Mouse (Mus musculus) C3H10T1/2 (cell line): ENCODE measurements around the gene Mks1. TPM values are rescaled to one million over a fixed set of nuclear protein-coding genes. Genes with fewer than 3 reads are reported as not detected.

Source experiments
- polyA plus RNA-seq, 2 experiments: library from polyadenylated mRNA; unstranded; fragments of >200 nt; fragmentation: generic; extraction: Trizol; gene quantifications; one replicate each; pipeline ENCODE4 v1.2.1; 2012; ENCODE audit warnings: missing spikeins in 2 of 2

Mks1 gene
- 1 to 10 TPM; 1.7 to 7.9 TPM for polyA plus RNA-seq

DNA sequence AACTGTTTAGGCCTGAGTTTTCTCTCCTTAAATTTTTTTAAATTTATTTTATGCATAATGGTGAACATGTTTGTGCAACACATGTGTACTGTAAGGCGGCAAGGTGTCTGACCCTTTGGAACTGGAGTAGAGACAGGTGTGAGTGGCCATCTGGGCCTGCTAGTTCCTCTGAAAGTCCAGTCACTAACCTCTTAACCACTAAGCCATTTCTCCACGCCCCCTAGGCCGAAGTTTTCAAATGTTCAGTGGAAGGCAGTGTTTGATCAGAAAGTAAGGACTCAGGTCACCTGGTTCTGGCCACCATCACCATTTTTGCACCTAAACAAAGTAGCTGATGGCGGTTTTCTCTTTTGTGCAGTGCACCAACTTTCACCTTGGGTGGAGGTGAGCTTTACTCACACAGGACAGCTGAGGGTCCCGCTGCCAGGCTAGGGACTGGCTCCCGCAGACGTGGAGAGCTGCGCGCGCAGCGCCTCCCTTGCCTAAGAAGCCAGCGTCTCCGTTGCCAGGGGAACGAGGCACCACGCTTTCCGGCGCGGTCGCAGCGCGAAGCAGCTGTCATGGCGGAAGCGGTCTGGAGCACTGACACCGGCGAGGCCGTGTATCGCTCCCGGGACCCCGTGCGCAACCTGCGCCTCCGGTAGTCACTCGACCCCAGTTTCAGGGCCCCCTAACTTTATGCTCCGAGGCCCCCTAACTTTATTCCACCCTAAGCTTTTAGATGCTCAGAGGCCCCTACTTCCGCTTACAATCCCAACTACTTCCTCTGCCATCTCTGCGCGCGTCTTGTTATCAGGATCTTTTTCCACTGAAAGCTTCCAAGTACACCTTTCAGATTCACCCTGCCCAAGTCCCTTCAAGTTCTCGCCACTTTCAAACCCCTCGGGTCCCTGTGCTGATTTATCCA is at the start of gene Mks1:
TSS of gene Mks1 (plus strand) at position 526 of the 907 bp plus-strand sequence.

DNA sequence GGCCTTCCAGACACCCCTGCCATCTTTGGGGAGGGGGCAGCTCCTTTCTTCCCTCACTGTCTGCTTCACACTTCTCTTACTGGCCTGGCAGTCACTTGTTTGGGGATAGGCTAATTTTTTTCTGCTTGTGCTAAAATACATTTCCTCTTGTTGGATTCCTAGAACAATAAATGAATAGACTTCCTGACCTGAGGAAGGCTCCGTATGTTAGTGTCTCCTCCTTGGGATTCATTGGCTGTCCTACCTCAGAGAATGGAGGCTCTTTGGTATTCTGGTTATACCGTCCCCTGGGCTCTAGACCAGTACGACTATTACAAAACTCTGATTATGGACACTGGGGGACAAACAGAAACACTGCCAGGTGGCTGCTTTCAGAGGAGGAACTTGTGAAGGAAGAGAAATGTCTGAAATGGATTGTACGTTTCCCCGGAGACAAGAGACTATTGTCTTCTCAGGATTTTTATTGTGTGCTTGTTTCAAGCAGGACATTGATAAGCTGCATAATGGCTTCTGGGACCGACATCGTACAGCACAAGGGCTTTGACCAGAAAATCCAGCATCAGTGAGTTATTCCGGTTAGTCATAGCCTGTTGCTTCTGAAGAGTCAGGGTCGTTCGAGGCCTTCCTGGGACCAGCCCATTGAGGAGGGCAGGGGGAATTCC is 24.6 kb upstream of the Mks1 start, which contains the start of gene Lpo:
TSS of gene Lpo (minus strand) at position 51 of the 662 bp plus-strand sequence.

GRCm38 (mm10) chr11:87875436-87875835 is 22.4 kb downstream of the Mks1 start, which contains the start of gene Epx:
TSS of gene Epx (minus strand) at chr11:87875536.

DNA sequence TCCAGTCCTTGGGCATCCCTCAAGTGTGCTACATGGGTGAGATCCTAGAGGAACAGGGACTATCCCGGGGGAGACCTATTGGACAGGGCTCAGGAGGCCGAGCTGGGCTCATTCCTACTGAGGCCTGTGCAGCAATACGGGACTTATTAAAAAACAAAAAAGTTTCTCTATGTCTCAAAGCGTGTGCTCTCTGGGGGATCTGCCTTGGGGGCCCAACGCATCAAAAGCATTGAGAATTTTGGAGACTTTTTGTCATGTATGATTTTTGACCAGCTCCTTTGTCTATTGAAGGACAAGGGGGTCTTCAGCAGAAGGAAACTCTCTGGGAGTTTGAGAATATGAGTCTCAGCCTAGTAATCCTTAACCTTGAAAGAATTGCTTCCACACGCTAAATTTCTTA is 39.2 kb downstream of the Mks1 start, which contains the start of gene Olfr462:
TSS of gene Olfr462 (minus strand) at position 101 of the 400 bp plus-strand sequence.

DNA sequence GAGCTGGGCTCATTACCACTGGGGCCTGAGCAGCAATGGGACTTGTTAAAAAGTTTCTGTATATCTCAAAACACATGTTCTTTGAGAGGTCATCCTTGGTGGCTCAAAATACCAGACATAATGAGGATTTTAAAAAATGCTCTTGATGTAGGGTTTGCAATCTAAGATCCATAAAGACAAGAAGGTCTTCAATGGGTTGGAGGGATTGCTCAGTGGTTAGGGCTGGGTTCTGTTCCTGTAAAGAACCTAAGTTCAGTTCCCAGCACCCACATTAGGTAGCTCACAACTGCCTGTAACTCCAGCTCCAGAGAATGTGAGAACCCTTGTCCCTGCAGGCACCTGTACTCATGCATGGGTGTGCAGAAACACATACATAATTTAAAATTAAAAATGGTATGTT is 44.3 kb downstream of the Mks1 start, which contains the start of gene Olfr463:
TSS of gene Olfr463 (minus strand) at position 101 of the 400 bp plus-strand sequence.

Other genes with a start within 250 kb of the Mks1 start
- under 1 TPM in 1 of 2 experiments, not detected in 1; 0.07 TPM for gene Hsf5, start 236.1 kb upstream of the Mks1 start, polyA plus RNA-seq
- under 1 TPM in 1 of 2 experiments, not detected in 1; 0.01 TPM for gene Rnf43, start 190.5 kb upstream of the Mks1 start, polyA plus RNA-seq
- gene Supt4a, start 115.7 kb upstream of the Mks1 start, polyA plus RNA-seq: 100 to 1,000 TPM; 223 to 408 TPM
- gene Tspoap1, start 92.7 kb upstream of the Mks1 start, polyA plus RNA-seq: under 1 TPM in 1 of 2 experiments, not detected in 1; 0.01 TPM
- not detected for gene Mpo, start 59.6 kb upstream of the Mks1 start, polyA plus RNA-seq
- gene Lpo, start 24.9 kb upstream of the Mks1 start, polyA plus RNA-seq: not detected
- gene Epx, start 22.3 kb downstream of the Mks1 start, polyA plus RNA-seq: not detected
- not detected for gene Olfr462, start 39.1 kb downstream of the Mks1 start, polyA plus RNA-seq
- not detected for gene Olfr463, start 44.2 kb downstream of the Mks1 start, polyA plus RNA-seq
- gene Olfr464, start 67.8 kb downstream of the Mks1 start, polyA plus RNA-seq: not detected
- gene Dynll2, start 134.3 kb downstream of the Mks1 start, polyA plus RNA-seq: 100 to 1,000 TPM in 1 of 2 experiments, 10 to 100 TPM in 1; 65.7 to 140 TPM
- gene Srsf1, start 194.2 kb downstream of the Mks1 start, polyA plus RNA-seq: 10 to 100 TPM; 13.4 to 72.9 TPM
- 10 to 100 TPM in 1 of 2 experiments, 1 to 10 TPM in 1; 3.1 to 21.1 TPM for gene Vezf1, start 215.1 kb downstream of the Mks1 start, polyA plus RNA-seq
- 10 to 100 TPM; 29.7 to 61.1 TPM for gene Cuedc1, start 244.8 kb downstream of the Mks1 start, polyA plus RNA-seq